Mouse (Mus musculus) naive thymus-derived CD4-positive, alpha-beta T cell, adult 2 months (primary cell): ENCODE measurements around the gene Rhbdf1.

Experiments
- DNase-seq: peaks from one replicate; pipeline ENCODE4 v3.0.0-alpha.2; 2011; ENCODE audit warnings: low read depth

Gene Rhbdf1

DNA sequence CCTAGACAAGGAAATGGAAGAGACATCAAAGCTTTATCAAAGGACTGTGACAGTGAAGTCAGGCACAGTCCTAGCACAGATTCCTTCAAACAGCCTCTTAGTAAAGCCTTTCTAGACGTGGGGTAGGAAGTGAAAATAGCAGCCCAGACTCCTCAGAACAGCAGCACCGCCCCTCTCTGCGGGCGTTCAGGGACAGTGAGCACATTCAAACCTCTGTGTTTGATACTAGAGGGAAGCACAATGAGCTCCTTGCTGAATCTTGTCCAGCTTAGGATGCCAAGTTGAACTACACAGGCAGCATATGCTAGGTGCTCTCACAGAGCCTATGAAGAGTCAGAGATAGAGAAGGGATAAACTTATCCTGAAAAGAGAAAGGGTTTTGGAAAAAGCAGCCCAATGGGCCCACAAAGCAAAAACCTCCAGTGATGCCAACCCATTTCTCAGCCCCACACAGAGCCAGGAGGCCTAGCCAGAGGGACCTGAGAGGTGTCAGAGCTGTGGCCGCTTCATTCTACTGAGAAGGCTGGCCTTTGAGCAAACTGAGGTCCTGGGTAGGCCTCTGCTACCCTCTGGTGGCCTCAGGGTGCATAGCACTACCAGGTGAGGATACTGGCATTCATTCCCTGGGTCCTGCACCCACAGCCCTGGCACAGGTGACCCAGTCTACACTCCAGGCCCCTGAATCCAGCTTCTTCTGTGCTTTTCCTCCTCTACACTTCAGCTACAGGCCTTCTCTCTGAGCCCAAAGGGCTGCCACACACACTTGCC is 16.2 kb upstream of the Rhbdf1 start:
- peak; percentile 85 for DNase-seq

DNA sequence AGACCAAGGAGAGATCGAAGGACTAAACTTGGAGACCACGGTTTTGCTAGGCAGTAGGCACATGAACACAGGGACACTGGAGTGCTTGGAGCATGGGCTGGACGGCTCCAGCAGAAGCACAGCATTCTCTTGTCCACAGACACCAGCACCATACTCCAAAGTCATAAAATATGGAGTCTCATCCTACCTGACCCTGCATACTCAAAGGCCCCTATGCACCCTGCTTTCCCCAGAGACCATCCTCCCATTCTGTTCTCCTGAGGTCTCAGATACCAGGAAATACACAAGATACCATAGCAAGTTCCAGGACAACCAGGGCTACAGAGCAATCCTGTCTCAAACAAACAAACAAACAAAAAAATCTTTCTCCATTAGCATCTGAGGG is 15.3 kb upstream of the Rhbdf1 start:
- no peak for DNase-seq

DNA sequence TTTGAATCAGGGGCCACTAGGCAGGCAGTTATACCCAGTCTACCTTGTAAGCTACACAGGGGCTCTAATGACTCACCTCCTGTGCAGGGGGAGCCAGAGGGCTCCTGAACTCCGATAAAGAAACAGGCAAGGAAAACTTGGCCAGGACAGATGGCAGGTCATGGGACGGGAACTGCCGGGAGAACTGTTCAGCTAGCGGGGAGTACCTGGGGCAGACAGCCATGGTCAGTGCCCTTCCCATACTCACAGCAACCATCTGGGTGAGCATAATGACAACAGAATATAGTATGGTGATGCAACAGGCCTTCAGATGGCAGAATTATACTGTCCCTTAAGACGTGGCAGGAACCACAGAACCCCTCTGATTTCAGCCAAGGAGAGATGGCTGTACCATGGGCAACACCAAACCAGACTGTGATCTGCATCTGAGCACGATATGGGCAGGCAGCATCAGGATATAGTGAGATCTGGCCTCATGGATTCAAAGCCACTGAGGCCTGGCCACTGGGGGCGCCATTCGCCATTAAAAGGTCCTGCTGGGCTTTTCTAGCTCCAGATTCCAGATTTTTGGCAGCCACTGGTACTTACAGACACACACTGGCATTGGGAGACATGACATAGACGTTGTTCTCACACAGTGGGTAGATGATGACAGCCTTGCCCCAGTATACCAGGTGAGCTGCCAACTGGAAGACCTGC is 14.8 kb upstream of the Rhbdf1 start:
- DNase-seq: peak; percentile 51

DNA sequence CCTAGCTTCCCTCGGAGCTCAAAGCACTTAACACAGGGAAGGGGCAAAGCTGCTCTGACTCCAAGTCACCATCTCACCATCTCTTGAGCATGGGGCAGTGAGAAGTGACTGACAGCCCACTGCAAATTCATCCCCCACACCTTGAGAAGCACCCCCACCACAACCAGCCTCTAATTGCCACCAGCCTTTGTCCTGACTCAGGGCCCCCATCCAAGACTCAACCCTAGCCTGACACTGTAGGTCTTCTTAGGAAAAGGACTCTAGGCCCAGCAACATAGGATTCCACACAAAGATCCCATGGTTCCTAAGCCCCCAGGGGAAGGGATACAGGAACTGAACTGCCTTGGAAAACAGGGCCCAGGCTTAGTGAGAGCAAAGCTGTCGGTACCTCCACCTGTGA is 14.0 kb upstream of the Rhbdf1 start:
- no peak for DNase-seq

DNA sequence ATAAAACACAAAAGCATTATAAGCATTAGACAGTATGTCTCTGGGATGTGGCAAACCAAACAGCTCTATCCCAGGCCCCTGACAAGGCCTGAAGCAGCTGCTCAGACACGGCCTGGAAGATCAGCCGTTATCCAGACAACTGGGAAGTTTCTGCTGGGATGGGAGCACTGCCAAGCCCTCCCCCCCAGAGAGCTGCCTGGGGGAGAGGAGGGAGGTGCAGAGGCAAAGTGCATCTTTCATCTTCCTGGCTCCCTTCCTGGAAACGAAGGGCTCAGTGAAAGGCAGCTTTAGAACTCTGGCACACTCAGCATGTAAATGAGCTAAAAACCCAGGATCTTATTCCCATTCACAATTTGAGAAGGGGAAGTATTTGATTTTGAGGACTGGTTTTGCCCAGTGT is 13.5 kb upstream of the Rhbdf1 start:
- DNase-seq: no peak

DNA sequence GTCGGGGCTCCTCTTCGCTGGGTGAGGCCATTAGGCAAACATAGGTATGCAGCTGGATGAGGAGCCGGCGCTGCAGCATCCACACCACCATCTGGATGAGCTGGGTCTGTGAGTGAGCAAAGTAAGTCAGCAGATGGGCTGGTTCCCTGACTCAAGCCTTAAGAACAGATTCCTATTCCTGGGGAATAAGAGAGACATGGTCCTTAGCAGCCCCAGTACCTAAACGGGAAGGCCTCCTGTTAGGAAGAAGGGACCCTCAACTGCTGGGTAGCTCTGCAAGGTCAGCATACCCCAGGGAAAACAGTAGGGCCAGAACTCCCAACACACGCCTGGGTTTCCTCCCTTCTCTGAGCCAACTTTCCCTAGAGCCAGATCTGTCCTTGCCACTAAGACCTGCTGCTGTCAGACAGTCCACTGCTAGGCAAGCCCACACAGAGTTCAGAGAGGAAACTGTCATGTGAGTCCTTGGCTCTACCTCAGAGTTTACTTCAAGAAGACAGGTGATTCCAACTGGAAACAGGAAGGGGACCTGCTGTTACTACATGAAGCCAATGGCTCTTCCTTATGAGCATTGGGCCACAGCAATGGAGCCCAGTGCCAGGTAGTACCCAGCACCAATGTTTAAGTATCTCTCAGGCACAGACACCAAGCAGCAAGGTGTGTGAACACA is 12.9 kb upstream of the Rhbdf1 start:
- no peak for DNase-seq

DNA sequence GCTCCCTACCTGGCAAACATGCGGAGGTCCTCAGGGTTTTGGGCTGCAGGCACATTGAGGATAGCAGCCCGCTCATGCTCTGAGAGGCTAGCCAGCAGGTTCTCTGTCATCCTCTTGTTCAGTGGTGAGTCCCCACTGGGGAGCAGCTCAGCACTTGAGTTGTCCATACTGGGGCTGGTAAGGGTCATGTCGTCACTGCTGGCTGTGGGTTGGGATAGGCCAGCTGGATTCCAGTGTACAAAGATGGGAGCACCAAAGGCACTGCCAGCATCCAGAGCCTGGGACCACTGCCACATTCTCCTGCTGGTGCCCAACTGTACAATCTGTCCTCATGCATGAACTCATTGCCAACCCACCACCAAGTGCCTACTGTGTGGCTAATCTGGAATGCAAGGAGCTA is 11.8 kb upstream of the Rhbdf1 start:
- no peak for DNase-seq

DNA sequence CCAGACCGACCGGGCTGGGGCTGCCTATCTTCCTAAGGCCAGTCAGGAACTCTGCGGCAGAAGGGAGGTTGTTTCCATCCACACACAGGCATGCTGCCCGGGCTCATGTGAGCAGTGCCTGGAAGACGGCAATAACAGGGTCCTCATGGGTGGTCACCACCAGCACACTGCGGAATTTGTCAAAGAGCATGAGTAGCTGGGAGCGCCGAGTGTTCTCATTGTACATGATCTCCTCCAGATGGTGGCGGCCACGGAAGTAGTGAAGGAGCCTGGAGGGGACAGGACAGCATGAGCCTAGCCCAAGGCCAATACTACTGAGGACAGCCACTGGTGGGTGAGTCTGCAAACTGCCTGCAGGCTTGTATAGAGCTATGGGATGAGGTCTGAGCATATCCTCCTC is 10.7 kb upstream of the Rhbdf1 start:
- no peak for DNase-seq

DNA sequence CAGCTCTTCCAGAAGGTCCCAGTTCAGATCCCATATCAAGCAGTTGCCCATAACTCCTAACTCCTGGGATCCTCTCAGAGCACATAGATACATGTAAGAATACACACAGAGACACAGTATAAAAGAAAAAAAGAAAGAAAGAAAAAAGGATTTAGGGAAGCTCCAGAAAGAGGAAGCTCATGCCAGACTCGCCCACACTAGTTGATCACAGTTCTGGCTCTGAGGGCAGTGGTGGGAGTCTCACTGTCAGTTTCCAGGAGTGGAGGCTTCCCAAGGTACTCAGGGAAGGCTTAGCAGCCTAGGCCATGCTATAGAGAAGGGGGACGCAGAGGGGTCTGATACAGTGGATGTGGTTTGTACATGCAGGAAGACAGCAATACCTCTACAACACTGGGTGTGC is 9.0 kb upstream of the Rhbdf1 start:
- DNase-seq: no peak

DNA sequence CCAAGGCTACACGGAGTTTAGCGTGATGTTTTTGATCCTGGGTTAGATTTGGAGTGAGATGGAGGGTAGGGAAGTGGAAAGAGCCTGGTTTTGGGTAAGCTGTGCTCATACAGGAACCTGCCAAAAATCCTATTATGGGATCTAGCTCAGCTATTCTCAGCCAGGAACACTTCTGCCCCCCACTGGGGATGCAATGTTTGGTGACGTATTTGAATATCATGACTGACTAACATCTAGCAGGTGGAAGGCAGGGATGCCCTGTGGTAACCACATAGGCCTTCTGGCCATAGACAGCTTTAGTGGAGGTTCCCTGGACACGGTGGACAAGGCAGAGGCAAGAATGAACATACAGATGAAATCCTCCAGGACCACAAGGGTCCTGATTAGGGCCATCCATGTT is 8.1 kb upstream of the Rhbdf1 start:
- DNase-seq: no peak

DNA sequence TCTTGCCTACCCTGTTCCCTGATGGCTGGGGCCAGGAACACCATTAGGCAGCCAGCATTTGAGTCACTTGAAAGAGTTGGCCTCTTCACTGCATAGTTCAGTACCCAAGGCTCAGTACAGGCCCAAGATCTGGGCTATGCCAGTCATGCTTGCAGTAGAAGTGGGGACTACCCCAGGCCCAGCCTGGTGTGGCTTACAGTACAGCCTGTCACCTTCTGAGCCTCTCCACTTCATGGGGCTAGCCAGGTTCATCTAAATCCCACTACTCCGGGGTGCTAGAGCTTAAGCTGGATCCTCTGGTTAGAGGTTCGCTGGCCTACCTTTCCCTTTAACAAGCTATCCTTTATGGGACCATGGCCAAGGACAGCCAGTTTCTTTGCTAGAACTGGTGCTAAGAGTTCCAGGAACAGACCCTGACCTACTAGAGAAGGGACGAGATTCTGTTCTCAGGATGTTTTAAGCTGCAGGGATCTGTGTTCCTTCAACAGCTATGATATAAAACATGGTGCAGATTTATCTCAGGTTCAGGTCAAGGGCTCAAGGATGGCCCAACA is 6.3 kb upstream of the Rhbdf1 start:
- no peak for DNase-seq

DNA sequence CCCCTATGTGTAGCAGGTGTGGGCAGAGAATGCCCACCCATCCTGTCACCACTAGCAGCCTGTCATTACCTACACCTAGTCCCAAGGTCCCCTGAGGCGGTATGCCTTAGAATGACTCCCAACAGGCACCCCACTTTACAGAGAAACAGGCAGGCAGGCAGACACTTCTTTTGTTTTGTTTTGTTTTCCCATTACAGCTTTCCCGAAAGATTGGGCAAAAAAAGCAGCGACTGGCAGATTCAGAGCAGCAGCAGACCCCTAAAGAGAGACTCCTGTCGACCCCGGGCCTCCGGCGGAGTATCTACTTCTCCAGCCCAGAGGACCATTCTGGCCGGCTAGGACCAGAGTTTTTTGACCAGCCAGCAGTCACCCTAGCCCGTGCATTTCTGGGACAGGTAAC is 5.5 kb upstream of the Rhbdf1 start:
- DNase-seq: no peak

DNA sequence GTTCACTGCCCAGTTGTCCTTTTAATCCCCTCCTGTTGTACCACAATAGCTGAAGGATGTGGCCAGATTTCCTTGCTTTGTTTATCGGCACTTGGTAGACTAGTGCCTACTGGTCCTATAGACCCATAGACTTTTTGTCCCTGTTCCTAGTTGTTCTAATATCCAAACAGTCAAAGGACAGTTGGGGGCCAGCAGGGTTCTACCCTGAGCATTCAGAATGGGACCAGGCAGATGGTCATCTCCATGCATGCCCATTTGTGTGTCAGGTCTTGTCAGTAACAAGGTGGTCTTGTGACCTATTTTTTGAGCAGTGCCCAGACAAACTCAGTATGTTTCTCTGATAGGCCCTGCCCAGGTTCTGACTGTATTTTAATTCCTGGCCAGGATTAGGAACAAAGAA is 4.9 kb upstream of the Rhbdf1 start:
- DNase-seq: no peak

DNA sequence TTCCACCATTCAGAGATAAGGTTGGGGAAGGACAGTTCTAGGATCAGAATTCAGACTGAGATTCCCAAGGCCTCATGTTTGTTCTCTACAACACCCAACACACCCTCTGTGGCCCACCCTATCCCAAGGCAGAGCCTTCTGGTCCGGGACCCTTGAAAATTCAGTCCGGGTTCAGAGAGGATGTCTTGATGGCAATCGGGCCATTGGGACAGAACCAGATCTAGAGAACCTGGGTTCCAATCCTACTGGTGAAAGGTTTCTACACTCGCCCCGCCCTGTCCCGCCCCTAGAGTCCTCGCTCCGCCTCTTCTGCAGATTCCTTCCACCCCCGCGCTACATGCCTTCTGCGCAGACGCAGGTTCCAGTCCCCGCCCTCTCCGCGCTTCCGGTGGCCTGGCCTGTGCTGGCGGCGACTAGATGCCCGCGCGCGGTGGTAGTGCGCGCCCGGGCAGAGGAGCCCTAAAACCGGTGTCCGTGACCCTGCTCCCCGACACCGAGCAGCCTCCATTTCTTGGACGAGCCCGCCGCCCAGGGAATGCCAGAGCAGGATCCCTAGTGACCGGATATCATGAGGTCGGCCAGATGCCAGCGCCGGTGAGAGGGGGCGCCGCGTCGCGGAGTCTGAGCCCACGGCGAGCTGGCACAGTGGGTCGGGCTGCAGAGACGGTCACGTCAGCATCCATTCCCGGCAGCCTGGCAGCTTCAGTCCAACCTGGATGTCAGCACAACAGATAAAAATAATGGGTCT is 4.2 kb upstream of the Rhbdf1 start, which contains the start of gene Mpg:
Gene Mpg (plus strand): TSS at position 382 of the 748 bp plus-strand sequence.
- DNase-seq: peak; percentile 94

DNA sequence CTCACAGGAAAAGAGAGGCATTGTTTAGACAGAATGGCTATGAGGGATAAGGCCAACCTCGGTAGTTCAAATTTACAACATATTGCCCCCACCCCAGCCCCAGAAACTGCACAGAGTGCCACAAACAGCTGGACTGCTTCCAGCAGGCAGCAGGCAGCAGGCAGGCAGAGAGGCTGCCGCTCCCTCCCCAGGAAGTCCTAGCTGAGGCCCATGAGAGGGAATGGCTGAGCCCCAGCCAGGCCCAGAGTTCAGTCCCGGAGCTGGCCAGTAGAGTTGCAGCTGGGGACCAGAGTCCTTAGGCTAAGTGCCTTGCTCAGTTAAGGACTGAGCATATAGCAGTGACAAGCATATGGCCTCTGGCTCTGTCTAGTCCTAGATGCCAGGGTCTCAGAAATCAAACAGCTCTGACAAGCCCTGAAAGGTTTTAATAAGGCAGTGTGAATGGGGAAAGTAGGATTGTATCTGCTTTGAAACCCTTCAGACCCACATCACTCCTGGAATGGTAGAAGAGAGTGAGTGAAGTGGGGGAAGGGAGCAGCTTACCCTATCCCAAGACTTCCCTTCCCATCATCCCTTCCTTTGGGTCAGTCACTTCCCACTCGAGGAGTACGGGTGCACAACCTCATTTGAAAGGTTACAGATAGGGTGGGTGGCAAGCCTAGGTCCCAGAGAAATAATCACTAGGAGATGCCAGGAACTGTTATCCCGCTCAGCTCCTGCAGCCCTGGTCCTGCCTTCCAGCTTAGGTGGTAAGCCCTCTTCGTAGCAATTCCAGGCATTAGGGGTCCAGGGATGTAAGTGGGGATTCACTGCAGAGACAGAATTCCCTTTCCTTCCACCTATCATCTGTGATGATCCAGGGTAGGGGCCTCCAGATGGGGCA is 3.4 kb upstream of the Rhbdf1 start:
- DNase-seq: no peak

DNA sequence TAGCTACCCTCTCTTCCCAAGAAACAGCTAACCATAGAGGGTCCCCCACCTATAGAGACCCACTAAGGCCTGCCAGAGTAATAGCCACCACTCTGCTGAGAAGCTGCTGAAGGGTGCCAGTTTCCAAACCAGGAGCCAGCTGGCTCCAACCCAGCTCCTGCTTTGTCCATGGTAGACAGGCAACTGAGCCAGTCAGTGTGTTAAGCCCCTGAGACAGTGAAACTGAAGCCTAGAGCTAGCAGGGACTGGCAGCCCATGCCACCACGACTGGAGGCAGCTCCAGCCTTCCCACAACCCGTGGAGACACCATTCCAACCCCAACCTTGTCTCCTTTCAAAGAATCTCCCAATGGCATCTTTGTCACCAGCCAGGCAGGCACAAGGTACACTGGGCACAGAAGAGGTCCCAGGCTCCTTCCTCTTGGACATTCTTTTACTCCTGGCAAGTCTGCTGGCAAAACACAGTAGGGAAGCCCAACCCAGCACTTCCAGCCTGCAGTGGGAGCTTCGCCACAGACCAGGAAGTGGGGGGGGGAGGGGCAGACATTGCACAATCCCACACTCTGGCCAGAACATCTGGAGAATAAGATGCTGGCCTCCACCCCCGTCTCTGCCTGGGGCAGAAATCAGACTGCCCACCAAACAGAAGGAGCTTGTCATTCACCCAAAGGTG is 2.5 kb upstream of the Rhbdf1 start:
- DNase-seq: no peak

DNA sequence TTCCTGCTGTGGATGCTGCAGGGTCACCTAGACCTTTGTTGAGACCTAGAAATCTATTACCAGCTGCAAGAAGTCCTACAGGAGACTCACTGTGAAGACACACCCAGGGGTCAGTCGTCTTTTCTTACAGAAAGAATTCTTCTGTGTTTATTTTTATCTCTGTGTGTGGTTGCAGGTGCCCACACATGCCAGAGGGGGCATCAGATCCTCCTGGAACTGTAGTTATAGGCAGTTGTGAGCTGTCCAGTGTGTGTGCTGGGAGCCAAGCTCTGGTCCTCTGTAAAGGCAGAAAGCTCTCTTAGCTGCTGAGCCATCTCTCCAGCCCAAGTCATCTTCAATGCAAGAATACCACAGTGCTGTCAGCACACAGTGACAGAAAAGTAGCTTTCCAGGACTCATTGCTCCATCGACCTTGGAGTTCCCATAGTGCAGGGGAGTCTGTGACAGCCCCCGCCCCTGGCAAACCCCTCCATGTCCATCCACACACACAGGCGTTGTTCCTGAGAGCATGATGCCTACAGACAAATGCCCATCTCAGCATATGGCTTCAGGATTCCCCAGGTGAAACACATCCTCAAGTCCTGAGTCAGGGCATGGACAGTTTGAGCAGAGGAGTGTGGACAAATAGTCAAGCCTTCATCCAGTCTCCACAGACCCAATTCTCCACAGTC is 1.3 kb upstream of the Rhbdf1 start:
- DNase-seq: no peak

DNA sequence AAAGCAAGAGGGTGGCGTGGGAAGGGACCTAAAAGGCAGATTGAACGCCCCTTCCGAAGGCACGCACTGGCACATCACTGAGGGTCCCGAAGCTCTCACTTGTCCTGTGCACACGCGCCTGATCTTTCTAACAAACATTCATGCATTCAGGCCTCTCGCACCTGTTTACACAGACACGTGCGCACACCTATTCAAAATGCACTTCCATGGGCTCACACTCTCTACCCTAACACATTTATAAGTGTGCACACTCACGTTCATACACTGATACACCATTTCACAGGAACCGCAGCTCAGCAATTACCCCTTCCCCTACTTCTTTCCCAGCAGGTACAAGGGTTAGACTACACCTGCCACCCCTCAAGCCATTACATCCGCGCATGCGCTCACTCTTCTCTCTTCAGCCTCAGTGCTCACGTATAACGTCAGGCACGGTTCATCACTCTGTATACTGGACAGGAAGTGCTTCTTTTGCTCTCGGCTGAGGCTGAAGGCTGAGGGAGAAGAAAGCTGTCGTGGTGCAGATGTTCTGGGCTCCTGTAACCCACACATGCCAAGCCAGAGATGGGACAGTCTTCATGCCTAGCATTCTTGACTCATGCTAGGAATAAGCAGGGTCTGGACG is 582 bp upstream of the Rhbdf1 start:
- peak; percentile 67 for DNase-seq

DNA sequence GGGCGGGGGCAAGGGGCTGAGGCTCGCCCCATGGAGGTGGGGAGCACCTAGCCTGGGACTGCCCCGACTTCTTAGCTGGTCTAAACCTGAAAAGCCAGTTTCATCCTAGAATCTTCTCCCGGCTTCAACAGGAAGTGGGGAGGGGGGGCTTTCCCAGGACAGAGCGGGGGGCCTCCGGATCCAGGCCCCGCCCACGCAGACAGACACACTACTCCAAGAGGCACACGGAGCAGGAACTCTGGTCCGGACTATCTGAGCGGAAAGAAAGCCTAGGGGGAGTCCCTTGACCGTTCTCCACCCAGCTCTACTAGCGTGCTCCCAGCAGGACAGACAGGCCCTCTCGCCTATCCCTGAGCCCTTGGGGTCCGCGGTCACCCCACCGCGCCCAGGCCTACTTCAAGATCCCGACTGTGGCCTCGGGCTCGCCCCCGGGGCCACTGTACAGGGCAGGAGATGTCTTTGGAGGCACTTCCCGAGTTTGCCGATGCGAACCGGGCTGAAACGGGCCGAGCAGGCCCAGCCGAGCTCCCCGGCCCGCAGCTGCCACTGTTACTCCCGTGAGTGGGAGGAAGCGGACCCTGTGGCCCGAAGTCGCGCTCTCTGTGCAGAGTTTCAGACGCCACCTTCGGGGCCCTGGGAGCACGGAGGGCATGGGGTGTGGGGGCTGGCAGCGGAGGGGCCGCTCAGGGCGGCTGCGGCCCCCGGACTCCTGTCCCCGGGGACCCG is 712 bp downstream of the Rhbdf1 start:
- DNase-seq: peak; percentile 50
